Mouse (Mus musculus) cerebellum, postnatal 4 days (tissue): Measurements from ENCODE around the gene Dusp9.
A peak's percentile ranks its signal among the peaks of the same experiment; 100 is the strongest.

Experiments
- DNase-seq, 2 experiments: peaks; one replicate each; pipeline ENCODE4 v3.0.0; 2022; ENCODE audit warnings: low spot score in 2 of 2, mixed read lengths in 1 of 2

Gene Dusp9

DNA sequence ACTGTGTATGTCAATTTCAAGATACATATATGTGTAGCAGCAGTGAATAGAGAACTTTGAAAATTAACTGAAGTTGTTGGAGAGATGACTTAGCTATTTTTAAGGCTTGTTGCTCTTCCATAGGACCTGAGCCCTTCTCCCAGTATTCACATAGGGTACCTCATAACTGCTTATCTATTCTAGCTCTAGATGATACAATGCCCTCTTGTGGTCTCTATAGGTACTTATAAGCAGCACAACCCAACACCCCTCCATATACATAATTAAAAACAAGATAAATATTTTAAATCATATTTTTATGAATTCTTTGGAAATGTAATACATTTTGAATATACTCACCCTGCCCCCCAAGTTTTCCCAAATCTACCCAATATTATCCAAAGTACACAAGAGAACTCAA is 23.9 kb downstream of the Dusp9 start:
- no peak for DNase-seq

DNA sequence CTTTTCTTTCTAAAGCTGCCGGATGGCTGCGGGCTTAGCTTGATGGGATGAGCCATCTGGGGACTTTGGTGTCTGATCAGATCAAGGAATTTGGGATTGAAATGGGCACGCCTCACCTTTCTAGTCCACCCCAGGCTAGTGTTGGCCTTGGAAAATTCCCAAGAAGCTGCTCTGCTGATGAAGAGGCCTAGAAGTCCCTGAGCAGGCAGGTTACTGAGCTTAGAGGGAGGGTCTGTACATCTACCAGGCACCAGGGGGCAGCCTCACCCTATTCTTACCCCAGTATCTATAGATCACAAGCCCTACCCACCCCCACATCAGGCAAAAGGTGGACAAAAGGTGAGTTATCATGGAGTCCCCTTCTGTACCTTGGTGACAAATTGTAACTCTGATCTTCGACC is 32.8 kb downstream of the Dusp9 start:
- peak; percentile 24 to 47 for DNase-seq

DNA sequence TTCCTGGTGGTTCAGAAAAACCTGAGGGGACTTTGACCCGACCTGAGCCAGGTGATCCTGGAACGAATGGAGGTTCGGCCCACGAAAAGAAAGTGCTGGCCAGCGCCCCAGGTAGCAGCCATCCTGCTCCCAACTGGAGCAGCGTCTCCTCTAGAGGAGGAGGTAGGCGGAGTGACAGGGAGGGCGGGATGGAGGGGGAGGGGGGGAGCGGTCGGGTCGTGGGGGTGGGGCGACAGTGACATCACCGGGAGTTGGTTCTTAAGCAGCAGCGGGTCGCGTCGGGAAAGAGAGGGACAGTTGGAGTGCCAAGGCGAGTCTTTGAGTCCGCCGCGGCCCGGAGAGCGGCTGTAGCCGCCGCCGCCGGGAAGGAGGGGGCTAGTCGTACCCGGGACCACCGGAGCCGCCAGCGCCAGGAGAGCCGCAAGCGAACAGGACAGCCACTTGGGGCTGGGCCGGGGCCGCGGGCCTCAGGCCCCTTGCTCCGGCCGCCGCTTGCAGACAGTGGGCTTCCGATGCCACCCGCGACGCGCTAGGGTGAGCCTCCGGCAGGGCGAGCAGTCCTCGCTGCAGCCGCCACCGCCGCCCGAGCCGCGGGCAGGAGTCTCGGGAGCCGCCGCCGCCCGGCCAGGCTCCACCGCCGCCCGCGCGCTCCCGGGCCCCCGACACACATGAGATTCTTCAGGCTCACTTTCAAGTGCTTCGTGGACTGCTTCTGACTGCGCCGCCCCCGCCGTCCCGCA is 33.8 kb downstream of the Dusp9 start, which contains the start of gene Slc6a8:
Gene Slc6a8 (plus strand): TSS at position 272 of the 740 bp plus-strand sequence.
- peak; percentile 32 to 62 for DNase-seq

DNA sequence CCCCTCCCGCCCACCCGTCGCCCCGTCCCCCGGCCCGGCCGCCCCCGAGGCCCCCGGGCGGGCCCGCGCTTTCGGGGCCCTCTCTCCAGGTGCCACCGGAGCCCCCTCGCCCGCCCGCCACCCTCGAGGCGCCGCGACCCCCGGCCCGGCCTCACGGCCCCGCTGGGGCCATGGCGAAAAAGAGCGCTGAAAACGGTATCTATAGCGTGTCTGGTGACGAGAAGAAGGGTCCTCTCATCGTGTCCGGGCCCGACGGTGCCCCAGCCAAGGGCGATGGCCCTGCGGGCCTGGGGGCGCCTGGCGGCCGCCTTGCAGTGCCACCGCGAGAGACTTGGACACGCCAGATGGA is 34.4 kb downstream of the Dusp9 start:
- no peak for DNase-seq

DNA sequence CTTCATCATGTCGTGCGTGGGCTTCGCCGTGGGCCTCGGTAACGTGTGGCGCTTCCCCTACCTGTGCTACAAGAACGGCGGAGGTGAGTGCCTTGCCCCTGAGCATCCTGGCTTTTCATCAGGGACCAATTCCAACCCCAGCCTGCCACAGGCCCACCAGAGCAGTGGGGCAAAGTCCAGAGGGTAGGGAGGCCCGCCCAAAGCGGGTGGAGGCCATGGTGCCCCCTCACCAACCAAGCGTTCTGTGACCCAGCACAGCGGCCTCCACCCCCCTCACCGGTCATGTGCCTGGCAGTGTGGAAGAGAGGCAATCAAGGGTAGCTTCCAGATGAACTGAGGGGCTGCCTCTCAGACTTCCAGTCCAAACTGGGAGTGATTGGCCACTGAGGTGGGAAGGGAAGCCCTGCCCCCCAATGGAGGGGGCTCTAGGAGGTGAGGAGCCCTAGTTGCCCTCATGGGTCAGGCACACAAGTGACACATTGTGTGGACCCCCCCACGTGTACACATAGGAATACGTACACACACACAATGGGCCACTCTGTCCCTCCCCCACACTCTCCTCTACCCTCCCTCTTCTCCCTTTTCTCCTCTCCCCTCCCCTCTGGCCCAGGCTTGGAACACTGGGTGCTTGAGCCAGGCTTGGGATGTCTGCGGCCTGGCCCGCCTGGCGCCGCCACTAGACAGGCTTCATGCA is 34.9 kb downstream of the Dusp9 start:
- DNase-seq = no peak

DNA sequence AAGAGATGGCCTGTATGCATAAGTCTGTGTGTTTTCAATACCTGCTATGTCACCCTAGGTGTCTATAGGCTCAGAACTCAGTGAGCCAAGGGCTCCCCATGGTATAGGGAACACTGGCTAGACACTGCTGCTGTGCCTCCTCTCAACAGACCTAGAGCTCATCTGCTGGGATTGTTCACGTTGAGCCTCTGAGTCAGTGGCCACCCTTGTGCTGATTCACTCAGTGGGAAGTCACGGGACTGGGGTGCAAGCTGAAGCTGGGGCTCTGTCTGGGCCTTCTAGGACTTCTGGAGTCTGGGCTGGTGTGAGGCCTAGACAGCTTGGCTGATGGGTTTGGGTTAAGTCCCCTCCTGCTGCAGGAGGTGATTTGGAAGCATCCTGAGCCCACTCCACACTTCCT is 36.0 kb downstream of the Dusp9 start:
- no peak for DNase-seq

DNA sequence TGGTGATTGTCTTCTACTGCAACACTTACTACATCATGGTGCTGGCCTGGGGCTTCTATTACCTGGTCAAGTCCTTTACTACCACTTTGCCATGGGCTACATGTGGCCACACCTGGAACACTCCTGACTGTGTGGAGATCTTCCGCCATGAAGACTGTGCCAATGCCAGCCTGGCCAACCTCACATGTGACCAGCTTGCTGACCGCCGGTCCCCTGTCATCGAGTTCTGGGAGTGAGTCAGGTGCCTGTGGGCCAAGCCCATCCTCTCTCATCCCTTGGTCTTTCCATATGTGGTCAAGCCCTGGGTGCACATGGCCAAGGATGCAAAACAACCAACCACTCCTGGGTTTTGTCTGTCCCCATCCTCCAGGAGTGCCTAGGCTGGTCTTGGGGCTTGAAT is 37.4 kb downstream of the Dusp9 start:
- DNase-seq = no peak

DNA sequence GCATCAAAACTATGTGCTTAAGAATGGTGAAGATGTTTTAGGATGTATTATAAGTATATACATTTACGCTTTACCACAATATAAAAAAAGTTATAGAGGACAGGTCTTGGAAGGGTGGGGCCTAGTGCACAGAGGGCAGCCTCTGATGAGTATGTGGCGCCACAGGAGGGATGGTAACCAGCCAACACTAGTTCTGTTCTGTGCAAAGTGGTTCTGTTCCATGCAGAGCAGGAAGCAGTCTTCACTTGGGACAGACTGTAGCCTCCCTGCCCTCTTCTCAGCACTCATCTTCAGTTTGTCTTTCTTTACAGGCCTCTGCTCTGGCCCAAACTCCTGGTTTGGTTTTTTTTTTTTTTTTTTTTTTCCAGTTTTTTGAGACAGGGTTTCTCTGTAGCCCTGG is 44.9 kb downstream of the Dusp9 start:
- no peak for DNase-seq

DNA sequence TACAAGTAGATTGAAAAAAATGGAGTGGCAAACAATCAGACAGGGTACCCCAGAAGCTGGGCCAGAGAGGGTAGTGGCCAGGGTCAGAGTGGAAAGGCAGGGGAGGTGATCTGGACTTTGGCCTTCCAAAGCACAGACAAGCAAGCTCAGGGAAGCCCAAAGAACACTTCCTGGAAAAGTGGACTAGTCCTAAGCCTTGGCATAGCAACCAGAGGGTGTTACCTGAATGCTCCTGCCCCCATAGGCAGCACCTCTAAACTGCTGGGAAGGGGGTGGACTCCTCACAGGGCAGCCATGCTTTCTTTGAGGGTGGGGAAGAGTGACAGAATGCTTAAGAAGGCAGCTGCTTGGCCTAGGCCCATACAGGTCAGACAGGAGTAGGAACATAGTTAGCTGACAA is 45.8 kb downstream of the Dusp9 start:
- DNase-seq = no peak

DNA sequence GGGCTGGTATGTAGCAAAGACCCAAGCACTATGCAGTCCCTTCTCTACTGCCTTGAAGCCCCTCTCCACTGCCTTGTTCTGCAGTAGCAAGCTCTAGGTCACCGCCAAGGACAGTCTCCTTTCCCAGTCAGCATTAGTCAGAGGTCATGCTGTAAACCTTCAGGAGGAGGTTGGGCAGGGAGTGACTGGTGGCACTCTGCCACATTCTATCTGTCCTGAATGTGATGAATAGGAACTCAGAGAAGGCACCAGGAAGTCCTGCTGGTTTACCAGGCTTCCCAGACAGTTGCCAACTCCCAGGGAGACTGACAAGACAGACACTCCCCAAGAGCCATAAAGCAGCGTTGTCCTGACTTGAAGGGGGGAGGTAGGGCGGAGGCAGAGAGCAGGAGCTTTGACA is 46.4 kb downstream of the Dusp9 start:
- DNase-seq = no peak

DNA sequence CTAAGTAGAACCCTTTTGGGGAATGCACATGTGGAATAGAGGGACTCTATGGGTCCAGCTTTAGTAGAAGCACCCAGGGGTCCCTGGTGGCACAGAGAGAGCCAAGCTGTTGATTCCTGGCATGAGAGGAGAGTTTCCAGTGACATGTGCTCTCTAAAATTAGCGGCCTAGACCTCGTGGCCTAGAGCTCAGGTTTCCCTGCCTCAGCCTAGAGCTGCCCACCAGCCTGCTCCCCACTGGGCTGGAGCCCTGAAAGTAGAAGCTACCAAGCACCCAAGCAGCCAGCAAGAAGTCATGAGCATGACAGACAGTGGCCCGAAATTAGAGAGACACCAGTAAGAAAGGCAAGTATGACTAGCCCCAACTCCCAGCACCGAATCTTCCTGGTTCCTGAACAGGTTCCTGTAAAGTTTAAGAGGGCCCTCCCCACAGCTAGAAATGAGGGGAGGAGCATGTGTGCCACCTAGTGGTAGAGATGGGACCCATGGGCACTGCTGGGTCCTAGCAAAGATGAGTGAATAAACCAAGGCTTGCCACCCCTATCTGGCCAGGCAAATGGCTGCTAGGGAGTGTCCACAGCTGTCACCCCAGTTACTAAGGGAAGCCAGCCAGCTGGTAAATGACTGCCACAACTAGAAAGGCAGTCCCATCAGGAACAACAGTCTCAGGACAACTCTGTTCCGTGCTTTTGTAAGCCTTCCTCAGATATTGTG is 51.9 kb downstream of the Dusp9 start:
- DNase-seq = peak; percentile 17 to 28
